Mouse (Mus musculus) megakaryocyte, embryonic 14.5 days (primary cell): ENCODE measurements around the gene Aggf1. TPM values are rescaled to one million over a fixed set of nuclear protein-coding genes. Genes with fewer than 3 reads are reported as not detected.

Source experiments
- H3K27me3 ChIP-seq: replicated peaks from 2 replicates; pipeline ENCODE3; 2012; ENCODE audit warnings: inconsistent platforms
- H3K36me3 ChIP-seq: replicated peaks from 2 replicates; pipeline ENCODE3; 2012; ENCODE audit warnings: low read length, inconsistent platforms, mixed read lengths
- H3K4me1 ChIP-seq: 2 replicates; pipeline ENCODE4 v1.6.1; 2012; ENCODE audit warnings: inconsistent platforms
- H3K4me3 ChIP-seq: replicated peaks from 2 replicates; pipeline ENCODE3; 2012; ENCODE audit warnings: moderate library complexity, mild to moderate bottlenecking, inconsistent platforms
- H3K9me3 ChIP-seq: 2 replicates; pipeline ENCODE4 v1.6.1; 2012; ENCODE audit warnings: inconsistent platforms
- FLI1 ChIP-seq: IDR thresholded peaks from 2 replicates; pipeline ENCODE4 v1.6.1; 2012; ENCODE audit warnings: low read length, inconsistent platforms, mixed read lengths
- GATA1 ChIP-seq: IDR thresholded peaks from 3 replicates; pipeline ENCODE4 v1.6.1; 2012; ENCODE audit warnings: mixed read lengths, low read length, inconsistent platforms, borderline replicate concordance
- polyA plus RNA-seq: library from polyadenylated mRNA; stranded (reverse); fragments of >175 nt; gene quantifications from 2 replicates; pipeline ENCODE4 v1.2.3, GENCODE M21; 2012; ENCODE audit warnings: low replicate concordance; ENCODE audit not compliant: insufficient read depth

Gene Aggf1
- 10.7 and 35.3 TPM in 2 replicates for polyA plus RNA-seq

- H3K36me3 ChIP-seq, result peaks cover 21% of the 10 kb centered on the region
- no peak for TF ChIP-seq GATA1
- peak; percentile 69 for TF ChIP-seq FLI1
- peaks cover 26% of the 10 kb centered on the region for H3K4me1 ChIP-seq
- no peaks in the 10 kb centered on the region for H3K9me3 ChIP-seq
- H3K4me3 ChIP-seq, result peak within 1 kb of the TSS; percentile 99
- H3K27me3 ChIP-seq, result no peaks in the 10 kb centered on the region
Measured at GRCm38 (mm10) chr13:95374701-95375553, at the start of gene Aggf1. TSS of gene Aggf1 (minus strand) at chr13:95375352.

GRCm38 (mm10) chr13:95424932-95425331, 49.8 kb upstream of the Aggf1 start:
- Histone ChIP-seq H3K36me3 (no peaks in the 10 kb centered on the region), H3K9me3 (peaks cover 8% of the 10 kb centered on the region; the same call in 1 of the 2 replicates), H3K27me3 (peaks cover 3% of the 10 kb centered on the region), H3K4me1 (peaks cover 12% of the 10 kb centered on the region), H3K4me3 (no peak overlapping the region)
- no peak for TF ChIP-seq FLI1
- TF ChIP-seq GATA1, result no peak

GRCm38 (mm10) chr13:95419204-95419749, 44.1 kb upstream of the Aggf1 start:
- Histone ChIP-seq H3K9me3 (peaks cover 10% of the 10 kb centered on the region), H3K36me3 (no peaks in the 10 kb centered on the region), H3K27me3 (peaks cover 13% of the 10 kb centered on the region), H3K4me1 (peaks cover 17% of the 10 kb centered on the region), H3K4me3 (no peak overlapping the region)
- TF ChIP-seq GATA1 (no peak), FLI1 (no peak)

- Histone ChIP-seq H3K4me3 (no peak overlapping the region), H3K9me3 (peaks cover 11% of the 10 kb centered on the region), H3K36me3 (no peaks in the 10 kb centered on the region), H3K27me3 (peaks cover 14% of the 10 kb centered on the region), H3K4me1 (peaks cover 17% of the 10 kb centered on the region)
- TF ChIP-seq FLI1 (no peak), GATA1 (no peak)
Measured at GRCm38 (mm10) chr13:95418575-95419203, 43.5 kb upstream of the Aggf1 start.

GRCm38 (mm10) chr13:95412257-95412656, 37.1 kb upstream of the Aggf1 start:
- no peak for TF ChIP-seq GATA1
- no peak for TF ChIP-seq FLI1
- Histone ChIP-seq H3K27me3 (peaks cover 9% of the 10 kb centered on the region), H3K9me3 (peaks cover 11% of the 10 kb centered on the region), H3K36me3 (no peaks in the 10 kb centered on the region), H3K4me3 (no peak overlapping the region), H3K4me1 (peaks cover 22% of the 10 kb centered on the region)

- peaks cover 12% of the 10 kb centered on the region for H3K27me3 ChIP-seq
- no peaks in the 10 kb centered on the region for H3K36me3 ChIP-seq
- peaks cover 31% of the 10 kb centered on the region for H3K9me3 ChIP-seq
- H3K4me3 ChIP-seq, result no peak overlapping the region
- peaks cover 36% of the 10 kb centered on the region for H3K4me1 ChIP-seq
- TF ChIP-seq GATA1 (no peak), FLI1 (no peak)
Measured at GRCm38 (mm10) chr13:95393242-95393641, 18.1 kb upstream of the Aggf1 start.

- TF ChIP-seq GATA1 (no peak), FLI1 (no peak)
- no peaks in the 10 kb centered on the region for H3K36me3 ChIP-seq
- peaks cover 41% of the 10 kb centered on the region for H3K4me1 ChIP-seq
- H3K9me3 ChIP-seq, result peaks cover 11% of the 10 kb centered on the region
- H3K4me3 ChIP-seq, result peak overlapping the region; percentile 76
- H3K27me3 ChIP-seq, result peaks cover 19% of the 10 kb centered on the region
Measured at GRCm38 (mm10) chr13:95389866-95390865, 15.0 kb upstream of the Aggf1 start.

GRCm38 (mm10) chr13:95388226-95388625, 13.1 kb upstream of the Aggf1 start:
- peaks cover 40% of the 10 kb centered on the region for H3K4me1 ChIP-seq
- peaks cover 17% of the 10 kb centered on the region for H3K27me3 ChIP-seq
- no peak overlapping the region for H3K4me3 ChIP-seq
- TF ChIP-seq GATA1 (no peak), FLI1 (no peak)
- H3K36me3 ChIP-seq, result no peaks in the 10 kb centered on the region
- H3K9me3 ChIP-seq, result peaks cover 2% of the 10 kb centered on the region

GRCm38 (mm10) chr13:95382418-95382817, 7.3 kb upstream of the Aggf1 start:
- Histone ChIP-seq H3K36me3 (no peaks in the 10 kb centered on the region), H3K4me3 (no peak overlapping the region), H3K4me1 (peaks cover 17% of the 10 kb centered on the region), H3K27me3 (peaks cover 8% of the 10 kb centered on the region), H3K9me3 (no peaks in the 10 kb centered on the region)
- TF ChIP-seq FLI1, result no peak
- TF ChIP-seq GATA1, result no peak
